Mouse (Mus musculus) cerebellum, adult (tissue): Measurements from ENCODE around the gene Polr2a.

Experiments
- ATAC-seq: cut with Nextera tagmentation; 2 replicates; pipeline ENCODE4 v1.9.2; 2017; ENCODE audit warnings: mild to moderate bottlenecking, moderate library complexity, mixed read lengths; ENCODE audit not compliant: insufficient number of reproducible peaks, low FRiP score, low TSS enrichment

Polr2a gene

DNA sequence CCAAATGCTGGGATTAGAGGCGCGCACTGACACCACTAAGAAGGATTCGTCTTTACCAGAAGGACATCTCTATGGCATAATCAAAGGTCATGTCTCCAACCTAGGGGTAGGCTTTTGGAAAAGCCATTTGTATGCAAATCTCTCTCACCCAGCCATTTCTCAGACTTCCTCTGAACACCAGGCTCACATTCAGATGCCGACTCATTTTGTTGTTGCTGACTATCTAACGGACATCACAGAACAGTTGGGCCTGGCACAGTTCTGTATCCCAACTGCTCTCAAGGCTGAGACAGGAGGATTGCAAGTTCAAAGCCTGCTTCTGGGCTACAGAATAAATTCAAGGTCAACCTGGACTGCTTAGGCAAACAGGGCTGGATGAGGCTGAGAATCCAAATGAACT is 28.9 kb upstream of the Polr2a start:
- ATAC-seq: no peak

DNA sequence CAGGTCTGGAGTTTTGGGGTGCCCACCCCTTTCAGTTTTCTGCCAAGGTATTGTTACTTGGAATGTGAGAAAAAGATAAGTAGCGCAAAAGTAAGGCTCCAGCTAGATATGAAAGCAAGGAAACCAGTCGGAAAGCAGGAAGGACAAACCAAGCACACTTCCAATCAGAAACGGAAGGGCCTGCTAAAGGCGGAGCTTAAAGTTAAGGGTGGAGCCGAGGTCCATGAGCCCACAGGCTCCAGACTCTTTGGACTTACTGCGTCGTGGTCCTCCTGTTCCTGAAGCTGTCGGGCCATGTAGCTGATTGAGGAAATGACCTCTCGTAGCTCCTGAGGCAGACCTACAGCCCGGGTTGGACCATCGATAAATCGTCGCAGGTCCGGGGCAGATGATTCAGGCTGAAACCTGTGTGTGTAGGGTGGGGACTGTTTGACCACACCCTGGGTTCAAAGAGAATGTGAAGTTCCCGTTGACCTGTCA is 26.4 kb upstream of the Polr2a start:
- no peak for ATAC-seq

DNA sequence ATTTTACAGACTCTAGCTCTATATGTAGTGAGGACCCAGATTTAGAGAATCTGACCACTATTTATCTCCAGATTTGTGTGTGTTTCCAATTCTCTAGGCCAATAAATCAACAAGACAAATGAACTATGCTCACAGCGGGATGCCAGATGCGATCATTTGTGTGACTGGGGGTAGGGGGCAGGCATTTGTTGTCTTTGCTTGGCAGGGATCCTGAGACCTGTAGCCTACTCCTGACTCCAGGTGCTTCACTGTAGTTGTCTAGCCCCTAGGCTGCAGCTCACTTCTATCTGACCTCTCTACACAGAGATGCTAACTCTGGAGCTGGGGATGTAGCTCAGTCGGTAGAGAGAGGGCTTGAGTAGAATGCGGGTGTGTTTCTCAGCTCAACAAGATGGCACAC is 23.4 kb upstream of the Polr2a start:
- no peak for ATAC-seq

DNA sequence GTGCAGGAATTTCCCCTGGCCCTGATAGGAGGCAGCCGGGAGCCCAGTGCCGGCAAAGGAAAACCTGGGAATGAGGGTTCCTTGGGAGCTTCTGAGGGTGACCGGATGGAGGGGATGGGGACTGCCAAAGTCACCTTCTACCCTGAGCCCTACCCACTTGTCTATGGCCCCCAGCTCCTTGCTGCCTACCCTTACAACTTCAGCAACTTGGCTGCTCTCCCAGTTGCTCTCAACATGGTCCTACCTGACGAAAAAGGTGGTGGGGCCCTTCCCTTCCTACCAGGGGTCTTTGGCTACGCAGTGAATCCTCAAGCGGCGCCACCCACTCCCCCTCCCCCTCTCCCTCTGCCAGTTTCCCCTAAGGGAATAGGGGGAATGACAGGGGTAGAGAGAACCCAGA is 20.5 kb upstream of the Polr2a start:
- ATAC-seq: no peak

DNA sequence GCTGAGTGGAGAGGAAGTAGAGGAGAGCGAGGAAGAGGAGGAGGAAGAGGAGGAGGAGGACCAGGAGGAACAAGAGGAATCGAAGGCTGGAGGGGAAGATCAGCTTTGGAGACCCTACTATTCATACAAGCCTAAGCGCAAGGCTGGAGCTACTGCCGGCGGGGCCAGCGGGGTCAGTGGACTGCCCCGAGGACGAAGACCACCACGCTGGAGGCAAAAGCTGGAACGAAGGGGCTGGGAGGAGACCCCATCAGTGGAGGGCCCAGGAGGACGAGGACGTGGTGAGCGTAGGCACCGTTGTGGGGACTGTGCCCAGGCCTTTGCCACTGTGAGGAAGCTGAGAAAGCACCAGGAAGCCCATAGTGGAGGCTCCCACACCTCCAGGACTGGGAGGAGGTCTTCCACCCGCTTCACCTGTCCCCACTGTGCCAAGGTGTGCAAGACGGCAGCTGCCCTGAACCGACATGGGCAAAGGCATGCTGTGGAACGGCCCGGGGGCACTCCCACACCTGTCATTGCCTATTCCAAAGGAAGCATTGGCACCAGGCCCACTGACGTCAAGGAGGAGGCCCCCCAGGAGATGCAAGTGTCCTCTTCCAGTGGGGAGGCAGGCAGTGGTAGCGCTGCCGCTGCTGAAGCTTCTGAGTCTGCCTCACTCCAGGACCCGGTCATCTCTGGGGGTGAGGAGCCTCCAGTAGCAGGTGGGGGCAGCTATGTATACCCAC is 20.0 kb upstream of the Polr2a start:
- ATAC-seq: no peak

DNA sequence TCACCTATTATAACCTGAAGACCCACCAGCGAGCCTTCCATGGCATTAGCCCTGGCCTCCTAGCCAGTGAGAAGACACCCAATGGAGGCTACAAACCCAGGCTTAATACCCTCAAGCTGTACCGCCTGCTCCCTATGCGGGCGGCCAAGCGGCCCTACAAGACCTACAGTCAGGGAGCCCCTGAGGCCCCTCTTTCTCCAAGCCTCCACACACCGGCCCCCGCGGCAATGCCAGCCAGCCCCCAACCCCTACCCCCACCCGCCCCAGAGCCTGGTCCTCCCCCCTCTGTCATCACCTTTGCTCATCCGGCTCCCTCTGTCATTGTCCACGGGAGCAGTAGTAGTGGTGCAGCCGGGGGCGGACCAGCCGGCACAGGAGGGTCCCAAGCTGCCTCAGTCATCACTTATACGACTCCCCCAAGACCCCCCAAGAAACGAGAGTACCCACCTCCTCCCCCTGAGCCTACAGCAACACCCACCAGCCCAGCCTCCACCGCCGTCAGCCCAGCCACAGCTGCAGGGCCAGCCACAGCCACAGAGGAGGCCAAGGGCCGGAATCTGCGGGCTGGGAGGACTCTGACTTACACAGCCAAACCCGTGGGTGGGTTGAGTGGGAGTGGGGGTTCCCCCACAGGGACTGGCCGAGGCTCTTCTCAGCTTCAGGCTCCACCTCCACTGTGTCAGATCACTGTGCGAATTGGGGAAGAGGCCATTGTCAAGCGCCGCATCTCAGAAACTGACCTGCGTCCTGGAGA is 19.2 kb upstream of the Polr2a start:
- no peak for ATAC-seq

DNA sequence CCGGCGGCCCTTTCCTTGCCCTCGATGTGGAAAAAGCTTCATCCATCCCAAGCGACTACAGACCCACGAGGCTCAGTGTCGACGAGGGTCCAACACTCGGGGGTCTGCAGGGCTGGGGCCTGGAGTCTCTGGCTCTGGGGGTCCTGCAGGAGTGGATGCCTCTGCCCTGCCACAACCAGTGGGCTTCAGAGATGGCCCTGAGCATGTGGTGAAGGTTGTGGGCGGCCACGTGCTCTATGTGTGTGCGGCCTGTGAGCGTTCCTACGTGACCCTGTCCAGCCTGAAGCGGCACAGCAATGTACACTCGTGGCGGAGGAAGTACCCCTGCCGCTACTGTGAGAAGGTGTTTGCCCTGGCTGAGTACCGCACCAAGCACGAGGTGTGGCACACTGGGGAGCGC is 18.1 kb upstream of the Polr2a start:
- ATAC-seq: no peak

DNA sequence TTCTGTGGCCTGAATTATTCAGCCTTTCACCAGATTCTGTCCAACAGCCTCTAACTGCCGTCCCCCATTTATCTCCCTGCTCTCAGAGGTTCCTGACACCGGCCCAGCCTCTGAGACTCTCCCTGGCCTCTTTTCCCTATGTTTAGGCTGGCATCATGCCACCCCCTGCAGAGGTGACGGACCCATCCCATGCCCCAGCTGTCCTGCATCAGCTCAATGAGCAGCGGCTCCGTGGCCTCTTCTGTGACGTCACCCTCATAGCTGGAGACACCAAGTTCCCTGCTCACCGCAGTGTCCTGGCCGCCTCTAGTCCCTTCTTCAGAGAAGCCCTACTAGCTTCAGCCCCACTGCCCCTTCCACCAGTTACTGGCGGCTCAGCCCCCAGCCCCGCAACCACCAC is 17.3 kb upstream of the Polr2a start:
- no peak for ATAC-seq

DNA sequence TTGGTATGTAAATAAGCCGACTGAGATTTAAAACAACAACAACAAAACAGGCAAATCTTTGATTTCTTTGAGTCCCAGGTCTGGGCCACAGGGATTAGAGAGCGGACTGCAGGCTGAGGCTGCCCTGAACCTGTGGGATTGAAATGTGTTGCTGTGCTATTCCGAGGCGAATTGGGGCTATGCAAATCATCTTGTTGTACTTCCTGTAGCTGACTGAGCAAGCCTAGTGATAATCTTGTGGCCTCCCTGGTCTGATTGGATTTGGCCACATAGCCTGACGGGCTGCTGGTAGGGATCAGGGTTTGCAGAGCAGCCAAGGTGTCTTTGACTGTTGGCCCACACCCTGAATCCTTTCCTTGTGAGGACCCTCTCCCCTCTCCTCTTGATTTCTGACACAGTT is 16.5 kb upstream of the Polr2a start:
- ATAC-seq: no peak

DNA sequence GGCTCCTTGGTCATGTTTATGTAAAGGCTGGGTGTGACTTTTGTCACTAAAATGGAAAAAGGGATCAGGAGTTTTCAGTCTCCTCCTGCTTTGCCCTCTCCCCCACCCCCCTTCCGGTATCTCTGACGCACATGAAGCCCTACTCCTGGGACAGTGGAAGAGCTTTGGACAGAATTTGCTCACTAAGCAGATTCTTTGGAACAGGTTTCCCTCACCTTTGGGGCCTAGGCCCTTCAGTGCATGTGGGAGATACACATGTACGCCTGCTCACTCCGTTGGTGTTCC is 9.1 kb upstream of the Polr2a start:
- no peak for ATAC-seq

DNA sequence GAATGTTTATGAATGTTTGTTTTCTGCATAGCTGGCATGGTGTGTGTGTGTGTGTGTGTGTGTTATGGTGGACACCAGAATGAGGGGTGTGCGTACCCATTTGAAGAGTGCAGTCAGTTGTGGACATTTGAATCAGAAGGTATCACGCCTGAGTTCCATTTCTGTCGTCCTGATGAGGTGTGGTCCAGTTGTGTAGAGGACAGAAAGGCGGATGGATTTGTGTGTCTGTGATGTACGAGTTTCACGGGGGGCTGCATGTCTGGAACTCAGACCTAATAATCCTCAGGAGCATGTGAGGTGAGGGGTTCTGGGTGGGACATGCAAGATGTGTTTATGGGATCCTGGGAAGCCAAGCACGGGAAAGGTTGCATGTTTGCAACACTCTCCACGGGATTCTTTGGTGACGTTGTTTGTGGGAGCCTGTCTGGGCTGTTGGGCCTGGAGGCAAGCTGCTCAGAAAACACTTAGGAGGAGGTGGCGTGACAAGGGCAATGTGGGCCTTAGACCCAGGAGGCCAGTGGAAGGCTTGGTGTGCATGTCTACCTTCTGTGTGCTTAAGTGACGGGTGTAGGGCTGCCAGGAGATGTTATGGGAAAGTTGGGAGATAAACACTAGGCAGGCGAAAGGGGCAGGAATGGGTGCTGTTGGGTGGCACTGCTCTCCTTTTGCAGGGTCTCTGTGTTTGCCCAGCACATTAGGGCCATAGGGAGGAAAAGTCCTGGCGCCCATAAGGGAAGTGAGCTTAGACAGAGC is 8.6 kb upstream of the Polr2a start:
- ATAC-seq: no peak

DNA sequence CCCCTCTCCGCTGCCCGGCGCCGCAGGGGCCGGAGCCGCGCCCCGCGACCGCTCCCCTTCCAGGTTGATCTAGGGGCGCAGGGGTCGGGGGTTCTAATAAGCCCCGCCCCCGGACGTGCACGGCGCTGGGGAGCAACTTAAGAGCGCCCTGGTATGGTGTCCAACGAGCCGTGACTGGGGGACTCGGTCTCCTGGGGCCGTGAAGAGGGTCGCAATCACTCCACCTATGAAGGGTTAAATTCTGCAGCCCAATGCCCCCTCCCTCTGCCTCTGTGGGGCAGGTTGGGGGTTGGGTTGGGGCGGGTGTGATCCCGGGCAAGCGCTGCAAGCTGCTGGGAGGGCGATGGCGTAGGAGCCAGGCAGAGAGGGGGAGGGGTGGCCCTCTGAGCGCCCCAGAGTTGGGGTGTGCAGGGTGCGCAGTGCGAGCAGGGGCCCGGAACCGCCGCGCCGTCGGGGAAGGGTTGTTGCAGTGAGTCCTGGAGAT is 7.7 kb upstream of the Polr2a start:
- peak; percentile 49; the same call in 1 of the 2 replicates for ATAC-seq

DNA sequence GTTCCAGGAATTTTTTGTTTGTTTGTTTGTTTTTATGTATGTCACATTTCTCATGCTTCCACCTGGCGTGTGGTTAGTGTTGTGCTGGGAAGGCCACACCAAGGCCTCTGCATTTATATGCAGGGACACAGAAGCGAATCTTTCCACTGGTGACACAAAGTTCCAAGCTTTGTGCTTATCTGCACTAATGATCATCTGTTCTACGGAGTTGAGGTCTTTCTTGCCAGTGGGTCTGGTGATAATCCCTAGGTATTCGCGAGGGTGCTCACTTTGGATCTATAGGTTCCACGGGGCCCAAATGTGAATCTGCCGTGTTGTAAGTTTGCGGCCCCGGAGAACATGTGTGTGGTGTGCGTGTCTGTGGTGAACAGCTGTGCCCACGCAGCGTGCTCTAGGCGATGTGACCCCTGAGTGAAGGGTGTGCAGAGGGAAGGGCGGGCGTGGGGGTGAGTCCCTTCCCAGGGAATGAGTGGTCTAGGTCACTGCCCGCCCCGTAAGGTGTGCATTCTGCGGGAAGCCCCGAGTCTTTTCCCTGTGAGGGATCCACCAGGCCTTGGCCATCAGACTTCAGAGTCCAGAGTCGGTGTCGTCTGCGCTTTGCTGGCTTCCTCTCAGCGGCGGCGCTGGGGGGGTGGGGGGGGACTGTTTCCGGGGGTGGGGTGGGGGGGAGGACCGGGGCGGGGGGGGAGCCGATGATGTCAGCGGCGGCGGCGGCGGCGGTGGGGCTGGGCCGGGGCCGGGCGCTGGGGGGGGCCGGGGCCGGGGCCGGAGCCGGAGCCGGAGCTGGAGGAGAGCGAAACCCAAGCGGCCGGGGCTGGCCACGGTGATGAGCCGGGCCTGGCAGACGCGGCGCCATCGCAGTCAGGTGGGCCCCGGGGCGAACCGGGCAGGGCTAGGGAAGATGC is 7.0 kb upstream of the Polr2a start, which contains the start of gene Zbtb4:
Gene Zbtb4 (plus strand): TSS at position 692 of the 905 bp plus-strand sequence.
- peak; percentile 34; the same call in 1 of the 2 replicates for ATAC-seq

DNA sequence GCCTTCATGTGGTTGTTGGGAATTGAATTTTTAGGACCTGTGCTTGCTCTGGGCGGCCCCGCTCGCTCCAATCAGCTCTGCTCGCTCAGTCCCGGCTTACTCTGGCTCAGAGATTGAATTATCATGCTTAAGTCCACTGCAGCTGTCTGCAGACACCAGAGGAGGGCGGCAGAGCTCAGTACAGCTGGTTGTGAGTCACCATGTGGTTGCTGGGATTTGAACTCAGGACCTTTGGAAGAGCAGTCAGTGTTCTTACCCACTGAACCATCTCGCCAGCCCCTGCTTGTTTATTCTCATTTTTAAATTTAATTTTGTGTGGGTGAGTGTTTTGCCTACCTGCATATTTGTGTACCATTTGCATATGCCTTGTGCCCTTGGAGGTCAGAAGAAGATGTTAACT is 5.1 kb upstream of the Polr2a start:
- ATAC-seq: no peak

DNA sequence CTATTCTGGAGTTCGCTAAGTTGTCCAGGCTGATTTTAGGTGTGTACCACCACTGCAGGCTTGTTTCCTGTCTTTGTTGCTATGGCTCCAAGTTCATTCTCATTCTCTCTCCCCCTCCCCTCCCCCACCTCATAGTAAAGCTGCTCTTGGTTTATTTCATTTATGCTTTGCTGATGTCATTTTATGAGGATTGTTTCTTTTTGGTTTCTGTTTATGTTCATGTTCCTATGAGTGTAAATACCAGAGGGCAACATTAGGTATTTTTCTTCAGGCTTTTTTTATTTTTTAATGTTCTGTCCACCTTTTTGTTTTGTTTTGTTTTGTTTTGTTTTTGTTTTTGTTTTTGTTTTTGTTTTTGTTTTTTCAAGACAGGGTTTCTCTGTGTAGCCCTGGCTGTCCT is 3.4 kb upstream of the Polr2a start, which contains the start of gene Slc35g3:
Gene Slc35g3 (minus strand): TSS at position 101 of the 400 bp plus-strand sequence.
- no peak for ATAC-seq

DNA sequence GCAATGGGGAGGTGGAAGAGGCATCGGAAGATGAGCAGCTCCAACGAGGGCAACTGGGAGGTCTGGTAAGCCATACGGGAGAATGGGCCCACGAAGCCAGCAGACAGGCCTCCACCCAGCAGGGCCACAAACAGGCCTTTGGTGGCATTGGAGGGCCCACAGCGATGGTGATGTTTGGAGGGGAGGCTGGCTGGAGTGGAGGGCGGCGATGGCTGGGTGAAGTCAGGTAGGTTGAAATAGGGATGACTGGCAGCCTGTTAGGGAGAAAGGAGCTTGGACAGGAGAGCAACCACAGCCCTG is 2.4 kb upstream of the Polr2a start:
- no peak for ATAC-seq

DNA sequence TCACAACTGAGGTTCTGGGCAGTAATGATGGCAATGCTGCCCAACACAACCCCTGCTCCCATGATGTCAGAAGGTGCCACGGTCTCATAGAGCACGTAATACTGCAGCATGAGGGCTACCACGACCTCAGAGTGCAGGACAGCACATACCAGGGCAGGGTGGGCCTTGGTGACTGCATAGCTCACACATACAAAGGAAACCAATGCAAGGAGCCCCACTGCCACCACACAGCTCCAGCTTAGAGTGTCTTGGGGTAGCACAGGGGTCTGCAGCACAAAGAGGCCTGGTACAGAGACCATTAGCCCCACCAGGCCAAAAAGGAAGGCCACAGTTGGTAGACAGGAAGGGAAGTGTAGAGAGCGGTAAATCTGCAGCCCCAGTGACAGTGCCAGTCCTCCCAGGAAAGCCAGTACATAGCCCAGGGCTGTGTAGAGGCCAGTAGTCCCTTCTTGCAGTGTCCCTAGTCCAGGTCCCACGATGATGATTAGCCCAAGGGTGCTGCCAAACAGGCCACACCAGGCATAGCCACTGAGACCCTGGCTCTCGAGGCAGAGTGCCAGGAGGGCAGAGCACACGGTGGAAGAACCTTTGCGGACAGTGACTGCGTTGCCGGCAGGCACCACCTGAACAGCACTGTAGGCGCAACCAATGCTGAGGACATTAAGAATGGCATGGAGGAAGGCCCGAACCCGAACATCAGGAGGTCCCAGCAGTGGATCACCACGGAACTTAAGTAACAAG is 1.9 kb upstream of the Polr2a start:
- no peak for ATAC-seq

DNA sequence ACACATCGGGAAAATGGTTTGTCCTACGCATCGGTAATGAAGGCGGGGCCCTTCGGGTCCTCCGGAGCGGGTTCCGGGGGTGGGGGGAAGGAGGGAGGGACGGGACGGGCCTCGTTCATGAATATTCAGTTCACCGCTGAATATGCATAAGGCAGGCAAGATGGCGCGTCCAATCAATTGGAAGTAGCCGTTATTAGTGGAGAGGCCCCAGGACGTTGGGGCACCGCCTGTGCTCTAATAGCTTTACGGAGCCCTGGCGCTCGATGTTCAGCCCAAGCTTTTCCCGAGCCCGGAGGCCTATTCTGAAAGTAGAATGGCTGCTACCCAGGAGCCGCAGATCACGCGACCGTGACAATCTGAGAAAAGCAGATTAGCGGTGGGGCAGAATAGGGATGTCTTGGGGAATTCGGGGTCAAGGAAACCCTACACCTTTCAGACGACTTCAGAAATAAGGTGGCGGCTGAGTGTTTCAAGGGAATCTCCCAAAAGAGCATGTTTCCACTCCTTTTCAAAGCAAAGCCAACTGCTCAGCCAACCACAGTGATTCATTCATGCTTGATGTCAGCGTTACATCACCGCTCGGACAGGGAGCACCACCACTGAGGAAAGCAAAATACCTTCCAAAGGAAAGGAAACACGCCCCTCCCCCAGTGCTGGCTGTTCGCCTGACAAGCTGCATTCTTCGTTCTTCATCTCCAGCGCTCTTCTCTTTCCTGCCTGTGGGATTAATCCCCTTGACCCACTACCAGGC is 709 bp upstream of the Polr2a start:
- peak; percentile 69 for ATAC-seq

DNA sequence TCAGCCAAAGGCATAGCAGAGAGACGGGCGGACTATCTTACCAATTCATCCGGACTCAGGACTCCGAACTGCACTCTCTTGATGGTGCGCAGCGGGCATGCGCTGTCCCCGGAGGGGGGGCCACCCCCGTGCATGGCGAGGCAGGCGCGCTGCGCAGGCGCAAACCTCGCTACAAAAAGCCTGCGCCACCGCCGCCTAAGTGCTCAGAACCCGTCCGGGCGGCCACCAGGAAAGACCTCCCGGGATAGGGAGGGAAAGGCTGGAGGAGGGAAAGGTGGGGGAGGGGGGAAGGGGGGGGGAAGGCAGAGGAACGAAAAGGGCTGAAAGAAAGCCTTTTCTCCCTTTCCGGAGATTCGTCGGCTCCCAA is 364 bp downstream of the Polr2a start:
- peak; percentile 60 for ATAC-seq
